Mouse (Mus musculus): ENCODE results near the gene Susd2.

DNA sequence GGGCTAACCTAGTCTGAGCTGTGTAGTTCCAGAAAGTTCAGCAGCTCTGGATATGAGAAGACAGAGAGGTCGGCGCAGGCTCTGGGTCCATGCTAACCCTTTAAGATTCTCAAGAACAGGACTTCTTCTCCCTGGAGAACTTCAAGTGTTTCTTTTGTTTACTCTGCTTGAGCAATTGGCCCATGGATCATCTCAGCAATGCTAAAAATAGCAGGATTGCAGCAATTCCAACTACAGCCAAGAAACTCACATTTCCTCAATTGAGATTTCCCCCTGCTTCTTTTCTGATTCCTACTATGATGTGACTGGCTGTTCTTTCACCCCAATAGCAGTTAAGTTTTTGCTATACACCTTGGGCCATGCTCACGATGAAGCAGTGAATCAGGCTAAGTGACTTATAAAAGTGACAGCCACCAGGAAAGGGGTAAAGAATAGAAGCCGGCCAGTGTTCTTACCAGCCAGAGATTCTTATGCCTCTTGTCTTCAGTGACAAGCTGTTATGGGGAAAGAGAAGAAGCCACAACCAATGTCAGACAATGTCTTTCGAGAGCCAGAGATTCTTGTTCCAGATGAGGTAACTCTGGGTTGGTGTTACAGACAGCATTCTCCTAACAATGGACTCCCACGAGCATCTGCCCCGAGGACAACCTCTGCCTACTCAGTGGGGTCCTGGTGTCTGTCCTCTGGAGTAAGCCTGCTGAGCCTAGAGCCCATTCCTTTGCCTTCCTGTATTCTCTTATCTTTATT, 33.2 kb upstream of the Susd2 start:
- no peak for TF ChIP-seq MAX (IDR thresholded peaks at IDR 0.05)
- TF ChIP-seq CTCF (IDR thresholded peaks at IDR 0.05; ENCODE audit: control insufficient read depth, insufficient read depth, insufficient read length) = no peak
- TF ChIP-seq CEBPB (IDR thresholded peaks at IDR 0.05; ENCODE audit: low read depth) = no peak
- TF ChIP-seq FOSL1 (IDR thresholded peaks at IDR 0.05; ENCODE audit: insufficient read depth, low read length, poor library complexity, severe bottlenecking) = no peak
- no peak for TF ChIP-seq MYOD1 (IDR thresholded peaks at IDR 0.05; ENCODE audit: control insufficient read depth, insufficient read length, low read depth)
